Mouse (Mus musculus) lung, postnatal 0 days (tissue): ENCODE data around the gene Tbc1d14. TPM values are rescaled to one million over a fixed set of nuclear protein-coding genes. Genes with fewer than 3 reads are reported as not detected.

Source experiments
- ATAC-seq: fragments of 200-750 bp; cut with Nextera tagmentation; 2 replicates; pipeline ENCODE4 v1.8.0; 2017; ENCODE audit warnings: moderate library complexity
- DNase-seq: peaks from one replicate; pipeline ENCODE4 v3.0.0-alpha.2; 2016; ENCODE audit warnings: low spot score
- H3K27ac ChIP-seq: fragments of 300-500 bp; sonication (generic); 2 replicates; pipeline ENCODE4 v1.5.1; 2014; ENCODE audit warnings: antibody characterized with exemption, mild to moderate bottlenecking, low read length, mixed read lengths
- H3K27me3 ChIP-seq: fragments of 300-500 bp; sonication (generic); replicated peaks from 2 replicates; pipeline ENCODE4 v1.6.1; 2014; ENCODE audit warnings: low read length, mixed read lengths; ENCODE audit not compliant: insufficient read depth
- H3K36me3 ChIP-seq: fragments of 300-500 bp; sonication (generic); 2 replicates; pipeline ENCODE4 v1.6.1; 2014; ENCODE audit warnings: low read length, mixed read lengths; ENCODE audit not compliant: insufficient read depth
- H3K4me1 ChIP-seq: fragments of 300-500 bp; sonication (generic); 2 replicates; pipeline ENCODE4 v1.6.1; 2014; ENCODE audit warnings: antibody characterized with exemption, low read depth, low read length, mixed read lengths; ENCODE audit not compliant: insufficient read depth
- H3K4me2 ChIP-seq: fragments of 300-500 bp; sonication (generic); replicated peaks from 2 replicates; pipeline ENCODE4 v1.6.1; 2014; ENCODE audit warnings: low read depth, mild to moderate bottlenecking, low read length, moderate library complexity, mixed read lengths
- H3K4me3 ChIP-seq: fragments of 300-500 bp; sonication (generic); 2 replicates; pipeline ENCODE4 v1.5.1; 2014; ENCODE audit warnings: low read depth, low read length
- H3K9ac ChIP-seq: fragments of 300-500 bp; sonication (generic); replicated peaks from 2 replicates; pipeline ENCODE4 v1.6.1; 2014; ENCODE audit warnings: low read depth, mild to moderate bottlenecking
- H3K9me3 ChIP-seq: fragments of 300-500 bp; sonication (generic); 2 replicates; pipeline ENCODE4 v1.6.1; 2016; ENCODE audit warnings: low read length, mixed read lengths
- CTCF ChIP-seq: IDR thresholded peaks from 2 replicates; pipeline ENCODE4 v1.5.1; 2016; ENCODE audit warnings: antibody characterized with exemption, mild to moderate bottlenecking
- EP300 ChIP-seq: IDR thresholded peaks from 2 replicates; pipeline ENCODE4 v1.6.1; 2016; ENCODE audit warnings: antibody characterized with exemption, mild to moderate bottlenecking, control low read depth
- WGBS: fragments of 180-500 bp; shearing (Covaris S2); extraction: QIAGEN DNeasy Blood & Tissue Kit; methylation state at CpG from one replicate; pipeline ENCODE4 v1.1.7; 2014; 5-methylcytosine and 5-hydroxymethylcytosine counted together
- polyA plus RNA-seq: library from polyadenylated mRNA; unstranded; fragments of >200 nt; fragmentation: Nextera tagmentation; extraction: Ambion mirVana; gene quantifications from 2 replicates; pipeline ENCODE4 v1.2.1, GENCODE M21; 2015

Tbc1d14 gene
- polyA plus RNA-seq, 1 experiment from 2014 or later = 15.0 TPM

DNA sequence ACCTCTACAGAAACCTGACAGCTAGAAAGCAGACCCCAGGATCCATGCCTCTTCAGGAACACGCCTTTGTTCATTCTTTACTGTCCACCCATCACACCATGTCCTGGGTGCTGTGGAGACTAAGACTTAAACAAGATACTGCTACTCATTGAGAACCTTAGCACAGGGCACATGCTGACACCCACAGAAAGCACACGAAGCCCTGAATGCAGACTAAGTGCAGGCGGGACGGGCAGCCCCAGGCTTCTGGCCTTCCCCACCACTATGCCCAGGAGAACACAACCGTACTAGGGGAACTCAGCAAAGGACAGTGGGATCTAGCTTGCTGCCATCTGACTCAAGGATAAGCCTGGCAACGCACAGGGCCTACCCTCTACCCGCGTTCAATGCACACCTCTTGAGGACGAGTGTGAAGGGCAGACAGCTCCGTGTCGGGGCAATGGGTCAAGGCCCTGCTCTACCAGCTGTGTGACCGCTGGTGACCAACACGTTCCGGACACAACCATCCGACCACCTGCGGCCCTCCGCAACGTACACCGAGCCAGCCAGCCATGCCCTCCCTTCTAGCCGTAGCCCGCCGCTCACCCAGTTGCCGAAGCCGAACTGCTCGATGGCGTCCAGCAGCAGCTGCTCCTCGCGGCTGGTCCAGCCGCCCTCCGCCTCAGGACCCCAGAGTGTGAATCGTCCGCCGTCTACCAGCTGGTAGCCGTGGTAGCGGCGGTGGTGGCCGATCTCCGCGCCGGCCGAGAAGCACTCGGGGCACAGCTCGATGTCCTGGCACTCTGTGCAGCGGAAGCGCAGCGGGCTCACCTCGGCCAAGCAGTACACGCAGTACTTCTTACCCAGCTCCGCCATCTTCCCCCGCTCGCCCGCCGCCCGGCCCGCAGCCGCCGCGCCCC lies 109.6 kb downstream of the Tbc1d14 start:
- no peaks in the 10 kb centered on the region for H3K9me3 ChIP-seq

DNA sequence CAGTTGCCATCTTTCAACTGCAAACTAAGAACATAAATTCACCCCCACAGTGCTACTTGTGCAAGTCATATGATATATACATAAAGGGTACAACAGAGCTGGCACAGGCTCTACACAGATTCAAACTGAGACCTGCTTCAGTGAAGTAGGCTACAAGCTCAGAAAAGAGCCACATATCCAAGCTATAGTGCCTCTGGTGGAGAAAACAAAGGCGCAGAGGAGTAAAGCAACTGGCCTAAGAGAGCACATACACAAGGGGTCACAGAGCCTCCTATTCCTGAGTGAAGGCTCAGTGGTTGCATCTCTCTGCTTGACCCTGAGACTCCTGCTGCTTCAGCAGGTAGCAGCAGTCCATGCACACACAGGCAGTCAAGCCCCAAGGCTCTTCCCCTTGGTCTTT lies 112.0 kb downstream of the Tbc1d14 start:
- Histone ChIP-seq H3K9me3 (no peaks in the 10 kb centered on the region), H3K4me2 (no peak overlapping the region), H3K27ac (no peak overlapping the region), H3K9ac (no peak overlapping the region), H3K36me3 (no peaks in the 10 kb centered on the region), H3K4me1 (peaks cover 27% of the 10 kb centered on the region; the same call in 1 of the 2 replicates), H3K27me3 (peaks cover 7% of the 10 kb centered on the region; the same call in 1 of the 2 replicates), H3K4me3 (no peak overlapping the region)
- DNase-seq = peak; percentile 21
- TF ChIP-seq CTCF (peak; percentile 52), EP300 (no peak)
- no peak for ATAC-seq
- WGBS = 62% methylated on average over 1 of the region's 1 CpGs

More for the DNA sequence above, 109.6 kb downstream of the Tbc1d14 start:
- DNase-seq = no peak
- no peaks in the 10 kb centered on the region for H3K36me3 ChIP-seq
- H3K4me1 ChIP-seq = peaks cover 27% of the 10 kb centered on the region; the same call in 1 of the 2 replicates
- H3K4me3 ChIP-seq = peak overlapping the region; percentile 70
- H3K9ac ChIP-seq = peak overlapping the region; percentile 64
- WGBS = 3% methylated on average over 28 of the region's 58 CpGs
- TF ChIP-seq CTCF (no peak), EP300 (no peak)
- peak overlapping the region; percentile 90 for H3K4me2 ChIP-seq
- H3K27me3 ChIP-seq = peaks cover 7% of the 10 kb centered on the region; the same call in 1 of the 2 replicates
- ATAC-seq = peak; percentile 47; the same call in 1 of the 2 replicates
- H3K27ac ChIP-seq = peak overlapping the region; percentile 81

GRCm38 (mm10) chr5:36480398-36480797 lies 112.7 kb downstream of the Tbc1d14 start:
- no peak for DNase-seq
- 83% methylated on average over 4 of the region's 4 CpGs for WGBS
- Histone ChIP-seq H3K4me1 (peaks cover 27% of the 10 kb centered on the region; the same call in 1 of the 2 replicates), H3K27ac (no peak overlapping the region), H3K4me3 (no peak overlapping the region), H3K36me3 (no peaks in the 10 kb centered on the region), H3K9ac (no peak overlapping the region), H3K4me2 (no peak overlapping the region), H3K9me3 (no peaks in the 10 kb centered on the region), H3K27me3 (peaks cover 3% of the 10 kb centered on the region; the same call in 1 of the 2 replicates)
- TF ChIP-seq CTCF (no peak), EP300 (no peak)
- ATAC-seq = no peak

DNA sequence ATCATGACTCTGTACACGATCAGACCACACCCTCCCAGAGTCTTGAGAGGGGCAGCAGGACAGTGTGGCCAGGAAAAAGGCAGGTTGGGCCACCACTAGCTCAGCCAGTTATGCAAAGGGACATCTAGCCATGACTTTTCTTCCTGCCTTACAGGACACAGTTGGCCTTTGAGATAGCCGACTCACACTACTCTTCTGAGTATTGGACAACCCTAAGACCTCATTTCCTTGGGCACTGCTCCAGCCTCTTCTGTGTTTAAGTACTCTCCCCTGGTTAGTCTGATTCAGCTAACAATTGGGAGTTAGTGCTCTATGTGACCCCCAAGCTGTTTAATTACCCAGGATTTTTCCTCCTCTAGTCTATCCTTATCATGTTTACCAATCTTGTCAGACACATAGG lies 113.3 kb downstream of the Tbc1d14 start:
- H3K9me3 ChIP-seq = no peaks in the 10 kb centered on the region
- no peaks in the 10 kb centered on the region for H3K27me3 ChIP-seq
- TF ChIP-seq EP300 = no peak
- no peak for TF ChIP-seq CTCF
- H3K36me3 ChIP-seq = no peaks in the 10 kb centered on the region
- H3K9ac ChIP-seq = no peak overlapping the region
- H3K4me1 ChIP-seq = peaks cover 23% of the 10 kb centered on the region; the same call in 1 of the 2 replicates
- no peak overlapping the region for H3K27ac ChIP-seq
- no peak overlapping the region for H3K4me3 ChIP-seq
- ATAC-seq (no peak), DNase-seq (no peak)
- 38% methylated on average over 2 of the region's 2 CpGs for WGBS
- no peak overlapping the region for H3K4me2 ChIP-seq

GRCm38 (mm10) chr5:36478540-36479420 lies 114.3 kb downstream of the Tbc1d14 start:
- peaks cover 20% of the 10 kb centered on the region; the same call in 1 of the 2 replicates for H3K4me1 ChIP-seq

GRCm38 (mm10) chr5:36477486-36477885 lies 115.6 kb downstream of the Tbc1d14 start:
- peak; percentile 50 for DNase-seq
- no peak for ATAC-seq
- TF ChIP-seq CTCF = no peak
- no peak overlapping the region for H3K27ac ChIP-seq
- no peaks in the 10 kb centered on the region for H3K9me3 ChIP-seq
- no peak overlapping the region for H3K4me2 ChIP-seq
- H3K36me3 ChIP-seq = peaks cover 8% of the 10 kb centered on the region; the same call in 1 of the 2 replicates
- no peak overlapping the region for H3K4me3 ChIP-seq
- H3K4me1 ChIP-seq = peaks cover 9% of the 10 kb centered on the region; the same call in 1 of the 2 replicates
- 72% methylated on average over 3 of the region's 3 CpGs for WGBS
- H3K27me3 ChIP-seq = no peaks in the 10 kb centered on the region
- no peak overlapping the region for H3K9ac ChIP-seq

More at GRCm38 (mm10) chr5:36478540-36479420, 114.3 kb downstream of the Tbc1d14 start:
- Histone ChIP-seq H3K36me3 (no peaks in the 10 kb centered on the region), H3K9ac (no peak overlapping the region), H3K4me3 (no peak overlapping the region), H3K4me2 (no peak overlapping the region), H3K27ac (no peak overlapping the region), H3K27me3 (no peaks in the 10 kb centered on the region), H3K9me3 (no peaks in the 10 kb centered on the region)
- TF ChIP-seq EP300 = no peak
- TF ChIP-seq CTCF = no peak
- WGBS = 64% methylated on average over 6 of the region's 6 CpGs
- ATAC-seq = no peak
- no peak for DNase-seq
